Mouse (Mus musculus) gastrocnemius, postnatal 4 days (tissue): ENCODE measurements around the gene Osbpl5. TPM values are rescaled to one million over a fixed set of nuclear protein-coding genes. Genes with fewer than 3 reads are reported as not detected.
A peak's percentile ranks its signal among the peaks of the same experiment; 100 is the strongest.

Experiments used
- DNase-seq, 2 experiments: peaks; one replicate each; pipeline ENCODE4 v3.0.0; 2021 to 2022; ENCODE audit warnings: low spot score in 2 of 2, mixed read lengths in 2 of 2
- total RNA-seq, 2 experiments: library from RNA; stranded (reverse); gene quantifications; 2 replicates each; pipeline ENCODE4 v1.2.3; 2021

Osbpl5 gene
- total RNA-seq, 2 experiments from 2014 or later: 57.0 to 58.7 TPM

DNA sequence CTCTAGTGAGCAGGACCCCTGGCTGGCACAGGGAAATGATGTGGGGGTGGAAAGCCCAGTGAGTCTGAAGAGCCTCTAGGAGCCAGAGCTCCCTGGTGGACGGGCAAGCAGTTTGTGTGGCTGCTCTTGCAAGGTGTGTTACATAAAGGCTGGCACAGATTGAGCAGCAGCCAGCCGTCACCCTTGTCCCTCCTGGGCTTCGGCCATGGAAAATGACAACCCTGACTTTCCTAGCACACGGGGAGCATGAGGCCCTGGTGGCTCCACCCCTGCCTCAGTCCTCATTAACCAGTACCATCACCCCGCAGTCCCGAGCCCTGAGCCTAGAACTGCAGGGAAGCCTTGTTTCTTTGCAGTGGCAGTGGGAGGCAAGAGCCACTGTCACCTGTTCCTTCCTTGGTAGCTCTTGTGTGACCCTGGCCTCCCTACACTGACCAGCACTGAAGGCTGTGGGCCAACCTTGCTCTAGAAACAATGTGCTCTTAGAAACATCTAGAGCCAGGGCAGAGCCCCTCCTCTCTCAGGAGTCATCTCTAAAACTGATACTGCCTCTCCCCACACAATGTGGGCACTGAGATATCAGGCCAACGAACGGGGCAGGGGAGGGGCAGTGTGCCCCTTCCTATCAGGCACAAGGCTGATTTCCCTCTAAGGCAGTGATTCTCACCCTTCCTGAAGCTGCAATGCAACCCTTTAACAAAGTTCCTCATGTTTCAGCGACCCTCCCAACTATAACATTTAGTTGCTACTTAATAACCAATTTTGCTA, 1.2 kb downstream of the Osbpl5 start:
- no peak for DNase-seq

DNA sequence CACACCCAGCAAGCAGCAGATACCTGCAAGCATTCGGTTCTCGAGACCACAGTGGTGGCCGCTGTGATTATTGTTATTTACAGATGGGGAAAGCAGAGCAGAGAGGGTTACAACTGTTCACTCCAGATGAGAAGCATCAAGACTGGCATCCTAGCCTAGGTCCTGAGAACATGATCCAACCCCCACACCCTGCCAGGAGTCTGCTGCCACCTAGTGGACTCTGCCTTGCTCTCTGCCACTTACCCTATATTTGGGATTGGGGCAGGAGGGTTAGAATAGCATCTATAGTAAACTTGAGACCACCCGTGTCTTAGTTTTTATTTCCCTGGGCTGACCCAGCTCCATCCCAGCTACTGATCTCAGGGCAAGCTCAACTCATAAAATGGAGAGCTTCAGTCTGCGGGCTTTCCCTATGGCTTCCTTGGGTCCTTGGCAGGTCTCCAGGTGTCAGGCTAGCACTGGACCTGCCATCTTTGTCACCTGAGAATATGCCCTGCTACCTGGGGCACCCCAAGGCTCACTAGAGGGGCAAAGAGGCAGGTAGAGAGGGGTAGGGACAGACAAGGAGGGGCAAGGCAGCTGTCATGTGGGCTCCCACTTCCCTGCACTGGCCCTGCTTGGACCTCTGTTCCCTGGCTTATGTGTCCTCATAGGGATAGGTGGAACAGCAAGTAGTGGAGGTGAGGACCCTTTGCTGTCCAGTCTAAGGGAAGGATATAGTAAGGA, 2.6 kb downstream of the Osbpl5 start:
- DNase-seq: peak in 1 of 2 experiments; percentile 58

DNA sequence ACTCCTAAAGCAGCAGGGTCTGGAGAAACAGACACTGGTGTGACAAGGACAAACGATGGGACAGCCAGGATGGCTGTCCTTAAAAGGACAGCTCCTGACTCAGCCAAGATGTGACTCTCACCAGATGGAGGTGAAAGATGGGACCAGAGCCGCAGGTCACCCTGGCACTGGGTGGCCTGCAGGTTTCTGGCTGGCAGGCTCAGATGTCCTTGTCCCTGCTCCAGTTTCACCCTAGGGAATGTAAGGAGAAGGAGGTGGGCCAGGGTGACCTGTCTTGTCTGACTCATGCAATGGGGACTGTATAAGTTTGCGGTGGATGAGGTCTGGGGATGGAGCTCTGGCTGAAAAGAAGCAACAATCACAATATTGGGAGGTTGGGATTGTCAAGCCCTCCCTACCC, 4.2 kb downstream of the Osbpl5 start:
- no peak for DNase-seq

DNA sequence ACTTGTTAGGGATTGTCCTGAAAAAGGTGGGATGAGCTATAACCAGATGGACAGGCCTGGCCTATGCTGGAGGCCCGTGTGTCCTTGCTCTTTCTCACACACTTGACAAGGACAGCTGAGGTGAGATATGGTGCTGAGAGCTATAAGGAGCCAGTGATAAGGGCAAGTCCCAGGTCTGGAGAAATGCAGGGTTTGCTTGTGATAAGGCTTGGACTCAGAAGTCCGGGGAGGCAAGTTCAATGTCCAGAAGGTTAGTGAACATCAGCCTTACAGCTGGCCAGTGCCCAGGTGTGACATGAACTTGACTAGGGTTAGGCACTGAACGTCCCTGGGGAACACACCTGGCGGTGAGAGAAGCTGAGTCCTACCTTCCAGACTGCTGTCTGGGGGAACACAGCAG, 4.7 kb downstream of the Osbpl5 start:
- DNase-seq: no peak

DNA sequence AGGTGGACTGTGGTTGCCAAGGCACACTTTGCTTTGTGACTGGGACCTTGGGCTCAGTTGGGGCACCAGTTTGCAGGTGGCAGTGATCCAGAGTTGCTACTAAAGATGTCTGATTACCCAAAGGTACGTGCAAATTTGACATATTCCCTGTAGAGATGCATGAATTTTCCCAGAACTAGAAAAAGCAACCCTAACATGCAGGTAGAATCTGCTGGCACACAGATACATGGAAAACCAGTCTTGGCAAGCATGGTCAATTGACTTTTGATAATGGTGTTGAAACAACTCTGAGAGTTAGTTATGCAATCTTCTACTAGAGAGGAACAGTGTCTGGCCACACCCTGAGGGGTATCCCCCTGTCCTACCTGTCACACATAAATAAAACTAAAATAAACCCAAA, 5.4 kb downstream of the Osbpl5 start:
- no peak for DNase-seq

DNA sequence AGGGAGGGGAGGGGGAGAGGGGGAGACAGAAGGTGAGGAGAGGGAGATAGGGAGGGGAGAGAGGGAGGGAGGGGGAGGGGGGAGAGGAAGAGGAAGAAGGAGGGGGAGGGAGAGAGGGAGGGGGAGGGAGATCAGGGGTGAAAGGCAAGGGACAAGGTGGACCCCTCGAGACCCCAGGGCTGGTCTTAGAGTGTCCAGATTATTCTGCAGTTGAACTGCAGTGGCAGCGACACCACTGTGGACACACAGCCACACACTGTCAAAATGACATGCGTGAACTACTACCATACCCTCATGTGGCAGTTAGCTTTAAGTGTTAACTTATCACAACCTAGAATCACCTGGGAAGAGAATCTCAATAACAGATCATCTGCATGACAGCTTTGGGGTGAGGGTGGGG, 7.7 kb downstream of the Osbpl5 start:
- DNase-seq: no peak

DNA sequence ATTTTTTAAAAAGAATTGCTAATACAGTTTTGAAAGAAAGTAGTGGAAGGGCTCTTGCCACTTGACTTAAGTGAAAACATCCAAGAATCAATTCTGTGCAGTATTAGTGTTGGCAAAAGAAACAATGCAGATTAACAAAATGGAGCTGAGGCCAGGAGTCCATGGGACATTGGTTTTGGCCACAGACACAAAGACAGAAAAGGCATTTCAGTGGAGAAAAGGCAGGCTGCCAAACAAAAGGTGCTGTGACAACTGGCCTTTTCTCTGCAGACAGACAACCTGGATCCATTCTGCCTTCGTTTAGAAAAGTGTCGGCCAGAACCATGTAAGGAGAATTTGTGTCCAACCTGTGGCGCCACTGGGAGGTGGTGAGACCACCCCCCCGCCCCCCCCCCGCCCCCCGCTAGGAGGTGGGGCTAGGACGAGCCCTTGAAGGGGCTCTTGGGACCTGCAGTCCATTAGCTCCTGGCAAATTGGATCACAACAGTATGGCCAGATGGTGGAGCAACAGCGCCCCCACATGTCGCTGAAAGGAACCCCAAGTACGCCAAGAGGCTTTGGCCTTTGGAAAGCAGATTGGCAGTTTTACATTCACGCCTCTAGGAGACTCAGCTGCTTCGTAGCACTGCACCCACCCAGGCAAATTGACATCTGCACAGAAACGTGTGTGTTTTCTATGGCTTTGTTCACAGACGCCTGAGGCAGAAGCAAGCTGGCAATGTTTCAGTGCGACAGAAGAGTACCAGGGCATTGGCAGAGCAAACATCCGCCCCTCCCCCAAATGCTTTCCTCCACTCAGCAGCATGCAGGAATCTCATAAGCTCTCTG, 8.5 kb downstream of the Osbpl5 start:
- peak; percentile 77 to 85 for DNase-seq

DNA sequence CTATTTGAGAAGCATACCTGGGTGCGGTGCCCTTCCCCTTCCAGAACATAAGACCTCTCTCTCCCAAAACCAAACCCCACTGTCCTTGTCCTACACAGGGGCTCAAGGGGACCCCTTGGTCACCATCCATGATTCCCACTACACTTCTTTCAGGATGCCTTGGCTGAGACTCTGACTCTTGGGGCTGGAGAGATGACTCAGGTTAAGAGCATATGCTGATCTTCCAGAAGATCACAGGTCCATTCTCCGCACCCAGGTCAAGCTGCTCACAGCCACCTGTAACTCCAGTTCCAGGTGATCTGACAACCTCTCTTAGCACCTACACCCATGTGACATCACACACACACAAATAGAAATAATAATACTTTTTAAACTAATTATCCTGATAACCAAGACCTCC, 16.1 kb downstream of the Osbpl5 start:
- DNase-seq: no peak

DNA sequence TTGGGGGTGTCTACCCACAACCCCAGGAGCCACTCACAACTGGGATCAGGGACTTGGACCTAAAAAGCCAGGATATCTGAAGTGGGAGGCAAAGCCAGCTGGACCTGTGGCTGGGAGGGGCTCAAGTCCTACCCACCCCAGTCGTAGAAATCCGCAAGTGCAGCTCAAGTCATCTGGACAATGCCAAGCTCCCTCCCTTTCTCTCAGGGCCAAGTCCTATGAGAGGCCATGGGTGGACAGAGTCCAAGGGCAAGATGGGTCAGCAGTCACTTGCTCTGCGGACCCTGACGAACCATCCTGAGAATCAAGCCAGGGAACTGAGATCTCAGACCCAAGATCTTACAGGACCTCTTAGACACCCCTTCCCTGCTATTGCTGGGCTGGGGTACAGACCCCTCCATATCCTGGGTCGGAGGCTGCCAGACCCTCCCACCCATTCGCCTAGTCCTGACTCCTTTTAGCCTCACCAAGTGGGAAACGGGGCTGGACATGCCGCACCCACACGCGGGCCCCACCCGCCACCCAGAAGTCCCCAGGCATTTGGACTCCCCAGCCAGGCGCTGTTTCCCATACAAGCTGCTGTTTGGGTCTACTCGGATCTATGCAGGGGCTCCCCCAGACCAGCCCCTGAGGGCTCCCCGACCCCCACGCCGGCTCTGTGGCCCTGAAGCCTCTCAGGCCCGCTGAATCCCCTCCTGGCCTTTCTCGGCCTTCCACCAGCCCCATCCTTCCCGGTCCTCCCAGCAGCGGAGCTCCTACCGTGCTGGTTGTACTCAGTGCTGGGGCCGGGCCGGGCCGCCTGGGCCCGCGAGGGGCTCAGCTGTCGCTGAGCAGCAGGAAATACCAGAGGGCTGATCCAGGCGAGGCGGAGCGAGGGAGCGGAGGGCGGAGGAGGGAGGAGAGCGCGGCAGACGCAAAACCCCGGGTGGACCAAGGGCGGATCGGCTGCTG, 17.0 kb downstream of the Osbpl5 start:
- DNase-seq: peak; percentile 83 to 90

DNA sequence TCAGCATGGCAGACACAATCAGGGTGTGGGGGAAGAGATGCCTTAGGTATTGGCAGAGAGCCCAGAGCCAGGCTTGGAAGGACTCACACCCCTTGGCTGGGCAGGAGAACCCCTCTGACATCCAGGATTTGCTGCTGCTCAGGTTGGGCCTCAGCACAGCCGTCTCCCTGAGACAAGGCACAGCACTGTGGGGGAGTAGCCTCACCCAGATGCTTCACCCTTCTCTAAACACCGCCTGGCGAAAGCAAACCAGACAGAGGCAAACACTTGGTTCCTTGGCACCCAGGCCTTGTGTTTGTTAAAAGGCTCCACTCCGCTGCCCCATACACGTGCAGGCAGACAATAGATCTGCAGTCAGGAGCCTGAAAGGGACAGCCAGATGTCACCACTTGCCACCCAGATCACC, 18.2 kb downstream of the Osbpl5 start:
- no peak for DNase-seq

DNA sequence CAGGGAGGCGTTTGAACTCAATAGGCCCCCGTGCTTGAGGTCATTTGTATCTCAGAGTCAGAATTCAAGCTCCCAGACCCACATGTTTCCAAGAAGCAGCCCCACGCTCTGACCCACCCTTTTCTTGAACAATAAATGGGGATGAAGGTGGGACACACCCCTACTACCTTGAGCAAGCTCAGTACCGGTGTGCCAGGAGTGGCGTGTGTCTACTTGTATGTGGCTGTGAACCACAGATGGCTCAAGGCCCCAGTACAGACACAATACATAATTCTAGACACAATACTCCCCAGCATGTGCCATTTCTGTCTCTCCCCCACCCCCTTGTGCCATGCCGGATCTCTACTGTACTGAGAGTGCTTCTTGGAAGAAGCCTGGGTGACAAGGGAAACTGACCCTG, 18.6 kb downstream of the Osbpl5 start:
- DNase-seq: no peak

DNA sequence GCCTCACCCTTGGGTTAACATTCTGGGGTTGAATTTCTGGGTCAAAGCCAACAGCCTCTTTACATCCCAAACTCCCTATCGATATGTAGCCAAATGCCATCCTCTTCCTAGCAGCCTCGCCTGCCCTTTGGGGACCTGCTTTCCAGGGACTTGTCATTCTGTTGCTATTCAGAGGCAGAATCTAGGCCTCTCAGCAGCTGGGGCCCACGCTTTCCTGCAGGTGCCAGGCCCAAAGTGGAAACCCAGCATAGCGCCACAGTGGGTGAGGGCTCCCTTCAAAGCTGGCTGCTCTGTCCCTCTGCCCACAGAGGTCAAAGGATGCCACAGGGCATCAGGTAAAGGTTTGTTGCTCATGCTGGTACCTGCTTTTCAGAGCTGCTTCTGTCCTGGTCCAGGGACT, 23.0 kb downstream of the Osbpl5 start:
- DNase-seq: no peak

DNA sequence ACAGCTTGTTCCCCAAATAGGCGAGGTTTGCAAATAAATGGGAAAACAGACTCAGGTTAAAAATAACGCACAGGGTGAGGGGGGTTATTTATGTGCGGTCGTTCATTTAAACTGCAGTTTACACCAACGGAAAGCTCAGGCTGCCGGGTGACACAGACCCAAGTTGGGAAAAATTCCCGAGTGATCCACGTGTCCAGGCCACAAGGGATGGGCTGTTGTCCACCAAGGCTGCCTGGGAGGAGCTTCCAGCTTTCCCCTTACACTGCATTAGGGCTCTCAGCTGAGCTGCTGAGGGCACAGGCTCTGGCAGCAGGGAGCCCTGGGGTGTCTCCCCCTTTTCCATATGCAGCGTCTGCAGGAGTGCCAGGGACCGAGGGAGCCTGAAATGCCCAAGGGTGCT, 26.9 kb downstream of the Osbpl5 start:
- DNase-seq: no peak

DNA sequence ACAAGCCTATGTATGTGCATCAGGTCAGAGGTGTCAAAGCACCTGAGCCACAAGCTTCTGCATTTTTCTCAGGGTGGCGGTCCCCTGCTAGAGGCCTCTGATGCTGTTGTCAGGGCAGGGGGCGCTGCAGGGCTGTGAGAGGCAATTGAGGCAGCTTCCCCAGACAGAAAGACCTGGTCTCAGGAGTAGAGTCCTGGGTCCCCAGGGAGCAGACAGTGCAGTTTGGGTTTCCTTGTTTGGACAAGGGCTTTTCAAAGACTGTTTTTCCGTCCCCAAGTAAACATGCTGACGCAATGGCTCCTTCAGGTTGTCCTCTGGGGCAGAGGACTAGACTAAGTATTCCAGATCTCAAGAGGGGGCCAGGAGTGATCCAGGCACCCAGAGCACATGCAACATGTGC, 30.4 kb downstream of the Osbpl5 start:
- no peak for DNase-seq

DNA sequence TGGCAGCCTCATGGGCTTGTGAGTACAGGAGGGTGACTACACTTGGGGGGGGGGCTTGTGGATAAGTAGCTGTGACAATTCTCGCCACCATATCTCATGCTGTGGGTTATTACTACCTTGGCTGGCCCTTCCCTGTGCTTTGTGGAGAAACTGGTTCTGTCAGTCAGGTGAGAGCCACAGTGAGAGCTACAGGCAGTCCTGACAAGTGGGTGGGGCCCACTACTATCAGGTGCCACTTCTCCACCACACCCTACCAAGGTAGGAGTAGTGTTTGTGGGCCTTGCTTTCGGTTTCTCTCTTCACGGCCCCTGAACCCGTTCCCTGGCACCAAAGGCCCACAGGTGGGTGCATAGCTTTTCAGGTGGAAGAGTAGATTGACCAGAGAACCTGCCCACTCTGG, 32.9 kb downstream of the Osbpl5 start:
- no peak for DNase-seq

DNA sequence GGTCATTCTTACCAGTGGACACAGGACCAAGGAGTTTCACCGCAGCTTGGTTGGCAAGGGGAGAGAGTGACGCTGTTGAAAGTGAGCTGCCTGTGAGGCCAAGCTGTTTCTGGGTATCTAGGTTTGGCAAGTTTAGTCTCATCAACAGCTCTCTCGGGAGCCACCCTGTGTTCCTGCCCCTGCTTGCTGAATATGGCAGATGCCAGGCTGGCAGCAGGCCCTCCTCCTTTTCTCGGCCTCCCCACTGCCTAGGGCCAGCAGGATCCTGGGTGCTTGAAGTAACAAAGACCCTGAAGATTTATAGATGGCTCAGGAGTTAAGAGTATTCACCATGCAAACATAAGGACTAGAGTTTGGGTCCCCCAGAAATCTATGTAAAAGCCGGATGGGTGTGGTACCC, 34.1 kb downstream of the Osbpl5 start:
- no peak for DNase-seq

DNA sequence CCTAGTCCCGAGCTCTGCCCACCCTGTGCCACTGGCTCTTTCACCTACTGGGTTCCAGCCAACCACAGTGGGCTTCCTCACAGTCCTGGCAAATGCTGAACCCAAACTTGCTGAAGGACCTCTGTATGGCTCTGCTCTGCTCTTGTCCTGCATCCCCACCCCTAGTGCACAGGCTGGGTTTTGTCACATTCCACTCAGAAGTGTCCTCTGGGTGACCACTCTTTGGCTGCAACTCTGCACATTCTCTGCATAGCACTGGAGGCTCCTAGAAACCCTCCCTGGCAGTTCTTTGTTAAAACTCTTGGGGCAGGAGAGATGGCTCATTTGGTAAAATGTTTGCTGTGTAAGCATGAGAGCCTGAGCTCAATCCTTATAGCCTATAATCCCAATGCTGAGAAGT, 39.0 kb downstream of the Osbpl5 start:
- no peak for DNase-seq

DNA sequence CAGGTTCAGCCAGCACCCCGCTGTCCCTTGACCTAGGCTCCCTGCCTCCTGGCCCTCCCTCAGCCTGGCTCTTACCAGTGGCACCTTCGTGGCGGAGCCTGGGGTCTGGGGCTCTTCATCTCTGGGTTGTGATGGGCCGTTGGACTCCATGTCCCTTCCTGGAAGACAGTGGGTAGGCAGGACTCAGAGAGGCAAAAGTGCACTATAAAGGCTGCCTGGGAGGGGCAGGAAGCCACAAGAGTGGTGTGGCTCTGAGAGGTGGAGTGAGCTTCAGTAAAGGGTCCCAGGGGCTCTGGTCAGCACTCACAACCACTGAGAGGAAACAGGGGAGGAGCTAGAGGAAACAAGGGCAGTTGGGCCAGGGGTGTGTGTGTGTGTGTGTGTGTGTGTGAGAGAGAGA, 43.4 kb downstream of the Osbpl5 start:
- DNase-seq: no peak

DNA sequence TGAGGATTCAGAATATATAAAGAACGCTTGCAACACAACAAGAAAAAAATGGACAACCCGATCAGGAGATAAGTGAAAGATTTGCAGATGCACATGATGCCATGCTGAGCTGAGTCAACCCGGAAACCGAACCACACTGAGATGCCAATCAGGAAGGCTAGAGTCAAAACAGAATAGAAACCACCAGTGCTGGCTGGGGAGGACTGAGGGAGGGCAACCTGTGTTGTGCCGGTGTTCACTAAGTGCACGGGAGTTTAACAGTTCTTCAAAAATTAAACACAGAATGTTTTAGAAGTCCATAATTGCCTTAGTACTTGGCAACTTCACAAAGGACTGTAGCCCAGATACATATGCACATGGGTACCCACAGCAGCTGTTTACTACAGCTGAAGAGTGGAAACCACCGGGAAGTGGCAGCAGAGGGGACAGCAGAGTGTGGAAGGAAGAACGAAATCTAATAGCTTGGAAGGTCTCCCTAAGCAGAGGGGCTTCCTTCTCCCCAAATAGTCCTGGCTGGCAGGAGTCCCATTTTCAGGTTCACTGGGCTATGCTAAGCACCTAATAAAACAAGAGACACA, 43.9 kb downstream of the Osbpl5 start:
- DNase-seq: no peak

DNA sequence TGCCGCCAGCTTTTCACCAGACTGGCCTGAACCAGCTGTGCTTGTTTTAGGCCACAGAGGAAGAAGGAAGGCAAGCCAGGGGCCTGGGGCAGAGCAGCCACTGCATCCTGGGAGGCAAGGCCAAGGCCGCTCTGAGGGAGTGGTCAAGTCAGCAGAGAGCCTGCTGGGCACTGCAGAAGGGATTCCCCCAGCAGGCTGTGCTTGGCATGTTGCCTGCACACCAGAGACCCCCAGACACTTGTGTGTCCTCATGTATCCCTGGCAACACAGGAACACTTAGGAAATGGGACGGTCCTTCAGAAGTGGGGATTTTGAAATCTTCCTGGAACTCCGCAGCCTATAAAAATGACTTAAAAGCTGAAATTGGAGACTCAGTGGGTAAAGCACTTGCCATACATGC, 44.8 kb downstream of the Osbpl5 start:
- no peak for DNase-seq

DNA sequence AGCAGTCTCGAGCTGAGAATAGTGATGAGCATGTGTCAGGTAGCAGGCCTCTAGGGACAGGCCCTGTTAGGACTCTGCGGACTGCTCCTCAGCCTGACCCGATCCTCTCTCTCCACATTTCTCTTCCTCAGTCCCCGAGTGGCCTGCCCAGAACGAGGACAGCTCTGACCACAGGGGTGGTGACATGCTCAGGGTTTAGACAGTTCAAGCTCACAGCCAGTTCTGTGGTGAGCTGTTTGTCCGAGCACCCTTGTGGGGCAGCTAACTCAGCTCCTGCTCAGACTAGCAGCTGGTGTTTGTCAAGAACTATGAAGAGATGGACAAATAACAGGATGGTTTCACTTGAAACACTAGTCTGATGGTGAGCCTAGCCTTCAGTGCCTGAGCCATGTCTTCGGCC, 45.4 kb downstream of the Osbpl5 start:
- no peak for DNase-seq
